Mouse (Mus musculus) adrenal gland, adult 10 weeks (tissue): ENCODE measurements around the gene Cpeb2. TPM values are rescaled to one million over a fixed set of nuclear protein-coding genes. Genes with fewer than 3 reads are reported as not detected.

Experiments used
- polyA plus RNA-seq: library from polyadenylated mRNA; stranded (reverse); fragments of 350-450 nt; fragmentation: Illumina TruSeq; extraction: RNeasy Lipid Tissue Mini Kit (QIAGEN cat#74804); gene quantifications from one replicate; pipeline ENCODE4 v1.2.3, GENCODE M21; 2014; ENCODE audit warnings: low read depth, low replicate concordance

Cpeb2 gene
- polyA plus RNA-seq: 81.1 TPM

DNA sequence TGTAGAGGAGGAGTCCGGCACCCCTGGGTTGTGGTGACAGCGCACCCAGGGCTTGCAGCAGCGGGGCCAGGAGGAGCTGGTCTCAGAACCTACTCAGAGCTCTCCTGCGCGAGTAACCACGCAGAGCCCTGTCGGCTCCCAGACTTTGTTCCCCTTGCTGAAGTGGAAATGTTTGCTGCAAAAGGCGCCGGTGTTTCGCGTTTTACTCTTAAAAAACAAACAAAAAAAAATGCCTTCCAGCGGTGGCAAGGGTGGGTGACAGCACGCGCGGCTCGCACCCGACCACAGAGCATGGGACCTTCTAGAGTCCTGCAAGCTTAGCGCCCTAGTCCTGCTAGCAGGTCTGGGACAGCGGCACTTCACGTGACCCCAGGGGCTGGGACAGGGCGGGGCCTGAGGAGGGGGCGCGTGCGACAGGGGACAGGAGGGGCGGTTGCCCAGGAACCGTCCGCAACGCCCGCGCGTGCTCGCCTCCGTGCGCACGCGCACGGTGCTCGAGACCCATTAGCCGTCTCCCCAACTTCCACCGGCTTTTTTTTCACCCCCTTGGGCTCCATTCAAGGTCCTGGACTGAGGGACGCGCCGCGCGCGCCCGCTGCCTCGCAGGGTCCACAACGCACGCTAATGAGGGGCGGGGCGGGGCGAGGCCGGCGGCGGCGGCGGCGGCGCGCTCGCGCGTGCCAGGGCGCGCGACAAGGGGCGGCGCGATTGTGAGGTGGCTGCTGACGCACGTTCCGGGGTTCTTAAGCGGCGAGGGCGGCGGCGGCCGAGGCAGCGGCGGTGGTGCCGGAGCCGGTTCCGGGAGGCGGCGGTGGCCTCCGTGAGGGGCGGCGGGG, at the start of gene Cpeb2:
Cpeb2 (plus strand) TSS at position 691 of the 836 bp plus-strand sequence.

